Mouse (Mus musculus) kidney, adult 18-20 months (tissue): ENCODE results near the gene Hmga1b.

Experiments
- DNase-seq: peaks from one replicate; pipeline ENCODE4 v3.0.0; 2021

The Hmga1b gene

DNA sequence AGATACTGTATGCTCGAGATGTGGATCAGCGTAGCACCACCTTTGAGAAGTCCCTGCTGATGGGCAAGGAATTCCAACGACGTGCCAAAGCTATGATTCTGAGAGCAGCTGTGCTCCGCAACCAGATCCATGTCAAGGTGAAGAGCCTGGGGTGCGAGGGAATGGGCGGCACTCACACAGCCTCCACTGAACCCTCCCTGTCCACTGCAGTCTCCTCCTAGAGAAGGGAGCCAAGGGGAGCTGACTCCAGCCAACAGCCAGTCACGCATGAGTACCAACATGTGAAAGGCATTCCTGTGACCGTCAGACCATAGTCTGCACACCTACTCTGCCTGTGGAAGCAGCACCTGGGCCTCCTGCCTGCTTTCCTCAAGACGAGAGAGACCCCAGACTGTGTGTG, 25.9 kb downstream of the Hmga1b start:
- DNase-seq, result peak; percentile 45

DNA sequence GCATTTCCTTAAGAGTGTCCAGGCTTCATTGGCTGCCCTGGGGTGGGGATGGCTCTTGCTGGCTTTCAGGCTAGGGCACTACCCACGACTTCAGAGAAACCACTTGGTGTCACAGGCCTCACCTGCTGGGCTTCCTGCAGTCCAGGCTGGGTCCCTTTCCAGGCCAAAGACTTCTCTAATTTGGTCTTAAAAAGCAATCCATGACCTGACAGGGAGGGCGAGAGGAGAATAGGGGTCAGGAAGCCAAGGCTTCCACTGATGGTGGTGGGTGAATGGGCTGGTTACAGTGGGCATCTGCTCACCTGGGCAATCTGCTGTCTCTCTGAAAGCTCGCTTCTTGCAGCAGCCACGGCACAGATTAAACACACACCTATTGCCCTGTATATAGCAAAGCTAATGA, 26.8 kb downstream of the Hmga1b start:
- DNase-seq, result no peak

DNA sequence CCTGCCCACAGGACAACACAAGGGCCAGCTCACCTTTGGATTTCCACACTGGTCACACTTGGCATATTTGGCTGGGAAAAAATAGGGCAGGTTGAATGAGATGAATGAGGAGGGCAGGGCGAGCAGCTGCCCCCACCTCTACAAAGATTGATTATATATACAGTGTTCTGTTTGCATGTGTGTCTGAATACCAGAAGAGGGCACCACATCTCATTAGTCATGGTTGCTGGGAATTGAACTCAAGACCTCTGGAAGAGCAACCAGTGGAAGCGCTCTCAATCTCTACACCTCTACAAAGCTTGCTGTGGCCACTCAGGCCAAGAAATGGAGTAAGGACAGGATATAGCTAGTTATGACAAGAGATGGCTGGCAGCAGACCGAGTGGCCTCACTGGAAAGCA, 27.2 kb downstream of the Hmga1b start:
- DNase-seq, result no peak

DNA sequence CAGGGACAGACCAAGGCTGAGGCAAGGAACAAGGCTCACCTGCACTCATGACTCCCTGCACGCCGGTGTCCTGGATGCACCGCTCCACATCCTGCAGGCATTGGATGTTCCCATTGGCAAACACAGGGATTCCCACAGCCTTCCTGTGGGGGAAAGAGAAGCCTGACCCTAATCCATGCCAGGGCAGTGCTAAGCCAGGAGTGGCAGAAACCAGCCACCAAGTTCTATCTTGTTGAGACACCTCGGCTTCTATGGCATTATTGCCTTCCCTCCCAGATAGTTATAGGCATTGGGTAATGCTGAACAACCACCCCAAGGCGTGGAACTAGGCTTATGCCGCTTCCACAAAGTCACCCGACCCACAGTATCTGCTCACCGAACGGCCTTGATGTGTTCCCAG, 30.1 kb downstream of the Hmga1b start:
- no peak for DNase-seq

DNA sequence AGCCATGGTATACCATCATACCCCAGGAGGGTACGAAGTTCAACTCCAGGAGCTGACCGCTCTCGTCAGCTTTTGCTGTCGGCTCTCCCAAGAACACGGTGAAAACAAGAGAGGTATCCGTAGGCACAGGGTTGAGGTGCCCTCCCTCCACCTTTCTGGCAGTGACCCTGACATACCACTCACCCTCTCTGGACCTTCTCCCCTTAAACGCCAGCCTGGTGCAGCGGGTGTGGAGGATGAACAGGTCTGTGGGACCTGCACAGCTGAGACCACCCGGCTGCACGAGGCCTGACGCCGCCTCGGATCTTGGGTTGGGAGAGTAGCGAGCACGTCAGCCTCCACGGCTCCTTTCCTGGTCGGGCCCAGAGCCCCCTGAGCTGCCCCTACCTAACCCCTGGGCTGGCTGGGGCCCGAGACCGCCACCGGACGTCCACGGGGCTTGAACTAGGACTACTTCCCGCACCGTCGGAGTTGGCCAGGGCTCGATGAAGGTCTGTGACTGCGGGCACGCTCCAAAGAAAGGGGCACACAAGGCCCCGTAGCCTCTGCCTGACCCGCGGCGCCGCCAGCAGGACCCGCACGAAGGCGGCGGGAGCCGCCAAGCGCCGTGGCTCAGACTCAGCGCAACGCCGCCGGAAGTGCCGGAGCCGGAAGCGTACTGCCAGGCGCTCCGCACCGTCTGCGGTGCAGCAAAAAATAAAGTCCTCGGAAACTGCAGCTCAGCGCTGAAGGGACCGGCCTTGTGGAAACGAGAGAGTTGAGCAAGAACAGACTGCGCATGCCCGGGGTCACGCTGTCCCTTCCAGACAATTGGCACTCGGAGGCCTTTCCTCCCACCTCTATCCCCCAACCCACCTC, 33.4 kb downstream of the Hmga1b start, which contains the start of gene Dus1l:
TSS of gene Dus1l (minus strand) at position 648 of the 858 bp plus-strand sequence.
- DNase-seq, result peak; percentile 98

DNA sequence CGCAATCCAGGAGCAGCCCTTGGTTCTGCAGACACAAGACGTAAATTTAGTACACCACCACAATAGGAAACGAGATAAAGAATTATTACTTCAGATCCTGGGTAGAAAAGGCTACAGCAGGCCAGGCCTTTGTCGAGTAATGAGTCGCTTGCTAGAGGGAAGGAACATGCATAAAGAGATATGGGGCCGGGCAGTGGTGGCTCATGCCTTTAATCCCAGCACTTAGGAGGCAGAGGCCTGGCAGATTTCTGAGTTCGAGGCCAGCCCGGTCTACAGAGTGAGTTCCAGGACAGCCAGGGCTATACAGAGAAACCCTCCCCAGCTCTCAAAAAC, 34.0 kb downstream of the Hmga1b start:
- DNase-seq, result no peak

DNA sequence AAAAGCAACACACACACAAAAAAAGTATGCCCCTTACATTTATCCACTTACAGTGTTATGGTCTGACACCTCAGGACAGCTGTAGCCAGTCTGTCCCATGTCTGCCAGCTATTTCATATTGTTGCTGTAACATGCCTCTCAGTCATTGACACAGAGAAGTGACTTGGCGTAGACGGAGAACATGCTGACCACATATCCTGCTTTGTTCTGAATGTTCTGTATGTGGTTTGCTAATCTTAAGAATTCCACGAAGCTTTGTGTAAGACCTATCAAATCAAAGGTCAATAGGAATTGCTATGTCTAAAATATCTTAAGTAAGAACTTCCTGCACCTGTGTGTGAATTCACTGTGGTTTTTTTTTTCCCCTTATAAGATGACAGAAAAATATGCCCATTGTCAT, 35.6 kb downstream of the Hmga1b start:
- DNase-seq, result no peak

DNA sequence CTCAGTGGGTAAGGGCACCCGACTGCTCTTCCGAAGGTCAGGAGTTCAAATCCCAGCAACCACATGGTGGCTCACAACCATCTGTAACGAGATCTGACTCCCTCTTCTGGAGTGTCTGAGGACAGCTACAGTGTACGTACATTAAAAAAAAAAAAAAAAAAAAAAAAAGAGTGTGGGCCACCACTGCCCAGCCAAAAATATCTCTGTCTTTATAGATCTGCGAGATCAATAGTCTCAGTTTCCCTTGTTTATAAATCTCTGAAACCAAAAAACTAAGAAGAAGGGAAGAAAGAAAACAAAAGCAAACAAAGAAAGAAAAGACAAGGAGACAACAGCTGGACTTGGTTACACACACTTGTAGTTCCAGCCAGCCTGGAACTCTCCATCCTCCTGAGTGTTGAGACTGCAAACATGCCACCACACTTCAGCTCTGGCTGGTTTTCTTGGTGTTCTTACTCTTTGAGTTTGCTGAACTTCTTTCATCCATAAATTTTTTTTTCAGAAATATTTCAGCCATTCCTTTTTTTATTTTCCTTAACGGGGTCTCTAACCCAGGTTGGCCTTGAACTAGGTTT, 36.8 kb downstream of the Hmga1b start:
- no peak for DNase-seq

DNA sequence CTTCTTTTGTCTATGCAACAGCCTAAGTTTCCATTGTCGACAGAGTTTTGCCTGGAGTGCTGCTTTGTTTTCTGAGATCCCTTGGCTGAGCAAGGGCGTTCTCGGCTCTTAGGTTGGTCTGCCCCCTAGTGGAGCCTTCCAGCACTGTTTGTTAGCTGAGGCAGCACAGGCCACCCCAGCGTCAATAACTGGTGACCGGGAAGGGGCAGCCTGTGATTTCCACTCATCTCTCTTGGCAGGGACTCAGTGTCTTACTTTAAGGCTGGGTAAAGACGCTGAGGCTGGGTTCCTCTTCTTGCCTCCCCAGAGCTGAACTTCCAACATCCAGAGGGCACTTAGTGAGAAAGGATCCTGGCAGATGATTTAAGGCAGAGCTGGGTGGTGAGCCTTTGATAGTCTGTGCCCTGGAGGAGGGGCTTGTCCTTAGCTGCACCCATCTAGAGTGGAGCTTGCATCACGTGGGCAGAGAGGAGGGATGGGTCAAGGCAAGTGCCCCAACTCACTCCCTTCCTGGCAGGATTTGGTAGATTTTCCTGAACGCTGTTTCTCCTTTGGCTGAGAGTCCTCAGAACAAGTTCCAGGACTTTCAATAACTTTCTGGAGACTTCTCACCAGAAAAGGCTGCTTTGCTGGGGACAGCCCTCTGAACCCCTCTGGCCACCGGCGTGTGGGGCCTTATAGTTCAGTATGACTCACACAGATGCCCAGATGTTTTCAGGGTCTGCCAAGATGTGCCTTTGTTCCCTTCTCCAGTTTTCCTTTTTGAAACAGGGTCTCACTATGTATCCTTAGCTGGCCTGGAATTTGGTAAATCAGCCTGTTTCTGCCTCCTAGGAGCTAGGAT, 37.7 kb downstream of the Hmga1b start:
- peak; percentile 93 for DNase-seq

DNA sequence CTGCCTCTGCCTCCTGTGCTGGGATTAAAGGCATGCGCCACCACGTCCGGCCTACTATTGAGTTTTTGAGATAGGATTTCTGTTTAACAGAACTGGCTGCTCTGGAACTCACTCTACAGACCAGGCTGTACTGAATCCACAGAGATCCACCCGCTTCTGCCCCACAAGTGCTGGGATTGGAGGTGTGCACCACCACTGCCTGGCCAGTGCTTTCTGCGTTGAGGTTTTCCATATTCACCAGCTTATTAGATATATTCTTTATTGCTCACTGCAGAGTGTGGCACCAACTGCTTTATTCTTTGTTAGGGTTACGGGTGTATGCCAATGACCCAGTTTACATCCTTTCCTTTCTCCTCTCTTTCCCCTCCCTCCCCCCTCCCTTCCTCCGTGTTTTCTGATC, 41.7 kb downstream of the Hmga1b start:
- DNase-seq, result no peak

DNA sequence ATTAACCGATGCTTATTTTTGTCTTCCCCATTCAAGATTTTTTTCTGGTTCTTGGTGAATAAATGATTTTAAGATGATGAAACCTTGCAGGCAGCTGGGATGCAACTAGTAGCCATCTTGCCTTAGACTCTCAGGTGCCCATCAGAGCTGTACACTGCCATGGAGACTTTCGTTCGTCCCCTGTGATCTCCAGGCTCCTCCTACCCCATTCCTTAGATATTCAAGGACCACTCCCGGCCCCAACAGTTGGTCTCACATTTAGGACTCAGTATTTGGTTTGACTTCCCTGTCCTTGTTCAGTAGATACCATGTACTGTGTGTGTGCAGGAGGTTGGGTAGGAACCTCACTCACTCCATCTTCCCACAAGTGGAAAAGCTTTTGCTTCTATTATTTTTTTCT, 42.2 kb downstream of the Hmga1b start:
- DNase-seq, result no peak

DNA sequence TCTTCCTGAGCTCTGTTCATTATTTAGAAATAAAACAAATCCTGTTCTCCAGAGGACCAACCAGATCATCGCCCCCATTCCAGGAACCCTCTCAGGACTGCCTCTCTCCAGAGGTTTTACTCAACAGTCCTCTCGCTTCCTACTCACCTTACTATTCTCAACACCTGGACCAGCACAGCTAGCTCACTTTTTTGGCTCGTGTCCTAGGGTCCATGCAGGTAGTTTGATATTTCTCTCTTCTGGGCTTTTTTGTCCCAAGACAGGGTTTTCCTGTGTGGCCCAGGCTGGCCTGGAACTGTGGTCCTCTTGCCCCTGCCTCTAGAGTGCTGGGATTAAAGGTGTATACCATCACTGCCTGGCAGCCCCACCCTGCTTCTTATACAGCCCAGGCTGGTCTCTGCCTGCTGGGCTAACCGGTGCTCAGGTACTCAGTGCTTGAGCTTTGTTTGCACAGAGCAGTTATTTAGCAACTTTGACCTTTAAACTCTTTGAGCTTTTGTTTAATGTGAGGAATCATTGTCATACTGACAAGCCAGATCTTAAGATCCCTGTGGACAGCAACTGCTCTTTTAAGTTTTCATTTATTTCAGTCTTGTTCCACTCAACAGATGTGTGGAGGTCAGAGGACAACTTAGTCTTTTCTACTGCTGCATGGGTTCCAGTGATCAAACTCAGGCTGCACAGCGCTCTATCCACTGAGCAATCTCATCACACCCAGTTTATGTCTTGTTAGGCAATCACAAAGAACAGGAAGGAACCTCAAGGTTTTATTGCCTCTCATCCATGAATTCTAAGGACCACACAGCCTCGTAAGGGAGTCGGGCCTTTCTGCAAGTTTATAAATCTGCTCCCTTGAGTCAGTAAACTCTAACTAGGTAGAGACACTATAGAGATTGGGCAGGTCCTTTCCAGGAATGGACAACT, 43.0 kb downstream of the Hmga1b start:
- no peak for DNase-seq

DNA sequence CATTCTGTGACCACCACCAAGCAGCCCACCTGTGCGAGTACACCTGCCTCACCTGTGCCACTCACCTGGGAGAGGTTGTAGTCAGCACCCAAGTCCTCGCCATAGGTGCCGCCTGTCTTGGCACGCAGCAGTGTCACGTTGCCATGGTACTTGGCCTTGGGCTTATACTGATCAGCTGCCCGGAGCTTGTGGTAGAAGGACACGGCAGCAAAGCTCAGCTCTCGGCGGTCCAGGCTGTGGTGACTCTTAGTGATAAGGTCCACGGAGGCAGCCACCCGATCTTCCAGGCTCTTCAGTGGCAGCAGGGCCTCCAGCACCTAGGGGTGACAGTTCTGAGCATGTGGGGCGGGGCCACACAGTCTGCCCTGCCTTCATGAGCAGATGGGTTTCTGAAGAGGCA, 45.4 kb downstream of the Hmga1b start:
- DNase-seq, result no peak

DNA sequence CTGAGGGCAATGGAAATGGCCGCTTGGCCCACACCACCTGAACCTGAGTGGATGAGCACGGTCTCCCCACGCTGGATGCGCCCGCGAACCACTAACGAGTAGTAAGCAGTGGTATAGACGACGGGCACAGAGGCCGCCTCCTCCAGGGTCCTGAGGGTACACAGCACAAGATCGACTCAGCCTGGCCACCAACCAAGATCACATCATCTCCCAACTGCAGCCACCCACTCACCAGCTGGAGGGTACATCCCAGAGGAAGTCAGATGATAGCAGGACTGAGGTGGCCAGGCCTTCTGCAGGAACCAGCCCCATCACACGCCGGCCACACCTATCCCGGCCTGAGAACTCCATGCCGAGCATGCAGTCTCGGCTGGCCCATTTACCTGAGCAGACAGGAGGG, 49.5 kb downstream of the Hmga1b start:
- DNase-seq, result no peak
